Mouse (Mus musculus) brain, embryonic 14.5 days (tissue): ENCODE measurements at regions not wholly inside any gene's neighbourhood (a gene's known extent, or its start where the extent isn't known, plus 50 kb on each side); places are given as distances from the start of the nearest gene placed in this dataset.

ENCODE experiments used
- CTCF ChIP-seq: fragments of 200-500 bp; IDR thresholded peaks from 2 replicates; pipeline ENCODE4 v1.5.1; 2012; ENCODE audit warnings: inconsistent platforms, mild to moderate bottlenecking, moderate library complexity, borderline replicate concordance; ENCODE audit not compliant: insufficient read depth, insufficient read length; ENCODE audit errors: extremely low read depth
- POLR2A ChIP-seq: fragments of 200-500 bp; IDR thresholded peaks from 2 replicates; pipeline ENCODE4 v1.6.1; 2012; ENCODE audit warnings: mild to moderate bottlenecking, inconsistent platforms, borderline replicate concordance; ENCODE audit not compliant: poor library complexity, insufficient read depth, insufficient read length, severe bottlenecking; ENCODE audit errors: extremely low read depth

DNA sequence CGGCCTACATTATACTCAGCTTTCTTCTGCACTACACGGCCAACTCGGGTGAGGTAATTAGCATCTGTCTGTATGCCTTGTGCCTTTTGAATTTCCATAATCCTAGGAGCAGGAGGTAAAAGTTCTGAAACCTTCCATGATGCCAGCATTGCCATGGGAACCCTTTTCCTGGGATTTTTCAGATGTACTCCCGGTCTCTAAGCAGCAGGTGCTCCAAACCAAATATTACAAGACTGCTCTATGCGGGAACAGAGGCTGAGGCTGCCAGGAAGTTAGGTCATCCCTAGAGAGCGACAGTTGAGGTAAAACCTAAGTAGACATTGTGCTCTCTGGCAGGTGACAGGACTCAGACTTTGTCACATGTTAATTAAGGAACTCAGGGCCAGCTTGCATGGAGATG is 501.0 kb upstream of the Mgmt start:
- TF ChIP-seq CTCF (no peak), POLR2A (no peak)
